Mouse (Mus musculus) mammary gland, adult 2 months (tissue): ENCODE measurements around the gene Lmtk3. TPM values are rescaled to one million over a fixed set of nuclear protein-coding genes. Genes with fewer than 3 reads are reported as not detected.

Experiments used
- polyA plus RNA-seq: library from polyadenylated mRNA; depleted of rRNA; stranded (reverse); fragments of >200 nt; gene quantifications from 2 replicates; pipeline ENCODE4 v1.2.3, GENCODE M21; 2012; ENCODE audit warnings: low replicate concordance; rRNA removed

Lmtk3 gene
- 3.9 and 7.3 TPM in 2 replicates for polyA plus RNA-seq

DNA sequence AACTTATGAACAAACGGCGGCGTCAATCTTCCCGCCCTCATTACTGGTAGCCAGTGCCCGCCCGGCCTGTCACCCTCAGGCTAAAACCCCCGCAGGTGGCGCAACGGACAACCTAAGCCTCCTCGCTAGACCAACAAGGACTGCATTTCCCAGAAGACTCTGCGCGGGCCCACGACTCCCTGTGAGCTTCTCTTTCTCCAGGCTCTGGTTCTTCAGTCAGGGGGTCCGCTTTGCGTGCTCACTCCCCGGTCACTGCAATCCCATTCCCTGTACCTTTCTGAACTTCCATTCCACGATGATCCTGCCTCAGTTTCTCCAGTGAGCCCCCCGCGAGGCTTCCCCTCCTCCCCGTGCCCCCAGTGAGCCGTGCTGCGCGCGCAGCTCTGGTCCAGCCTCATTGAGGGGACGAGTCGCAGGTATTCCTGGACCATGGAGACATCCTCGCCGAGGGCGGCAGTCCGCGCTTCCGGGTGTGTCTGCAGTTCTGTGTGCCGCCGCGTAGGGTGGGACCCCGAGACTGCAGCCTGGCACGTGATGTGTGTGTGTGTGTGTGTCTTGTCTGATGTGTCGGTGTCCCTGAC lies at the start of gene Lmtk3:
Lmtk3 (plus strand) TSS at position 228 of the 581 bp plus-strand sequence.

DNA sequence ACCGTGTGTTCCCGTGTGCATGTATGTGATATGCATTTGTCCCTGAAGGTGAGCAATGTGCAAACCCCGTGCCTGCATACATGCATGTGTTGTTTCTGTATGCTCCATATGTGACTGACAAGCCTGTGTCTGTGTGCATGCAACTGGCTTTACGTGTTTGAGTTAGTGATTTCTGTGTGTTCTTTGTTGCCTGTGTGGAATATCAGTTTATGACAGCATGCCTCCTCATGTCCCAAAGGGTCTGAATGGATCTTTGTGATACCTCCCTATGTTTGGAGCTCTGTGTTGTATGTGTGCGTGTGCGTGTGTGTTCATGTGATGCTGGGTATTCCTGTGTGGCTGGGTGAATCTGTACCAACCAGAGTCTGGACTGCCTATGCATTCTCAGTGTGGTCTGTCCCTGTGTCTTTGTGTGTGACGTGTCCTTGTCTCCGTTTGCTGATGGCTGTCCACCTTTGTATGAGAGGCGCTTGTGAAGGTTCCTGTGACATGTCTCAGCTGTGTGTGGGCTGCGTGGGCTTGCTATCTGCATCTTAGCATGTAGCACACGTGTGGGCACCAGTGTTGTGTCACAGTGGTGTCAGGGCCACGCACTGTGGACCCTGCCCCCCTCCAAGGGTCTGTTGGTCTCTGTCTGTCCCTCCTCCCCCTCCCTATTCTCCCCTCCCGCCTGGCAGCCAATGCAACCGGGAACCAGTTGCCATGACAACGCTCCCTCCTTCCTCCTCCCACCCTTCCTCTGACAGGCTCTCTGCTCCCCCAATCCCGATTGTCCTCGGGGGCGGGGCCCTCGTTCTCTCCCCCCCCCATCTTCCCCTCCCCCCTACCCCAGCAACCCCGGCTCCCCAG lies 1.2 kb downstream of the Lmtk3 start, which contains the start of gene Sult2b1:
Sult2b1 (minus strand) TSS at position 146 of the 849 bp plus-strand sequence.

GRCm38 (mm10) chr7:45813787-45814779 lies 30.5 kb downstream of the Lmtk3 start, which contains the start of gene Cyth2:
Gene Cyth2, minus strand, starts transcription at chr7:45814581.

GRCm38 (mm10) chr7:45824598-45824997 lies 41.1 kb downstream of the Lmtk3 start, which contains the start of gene Kcnj14:
Gene Kcnj14, minus strand, starts transcription at chr7:45824782.

DNA sequence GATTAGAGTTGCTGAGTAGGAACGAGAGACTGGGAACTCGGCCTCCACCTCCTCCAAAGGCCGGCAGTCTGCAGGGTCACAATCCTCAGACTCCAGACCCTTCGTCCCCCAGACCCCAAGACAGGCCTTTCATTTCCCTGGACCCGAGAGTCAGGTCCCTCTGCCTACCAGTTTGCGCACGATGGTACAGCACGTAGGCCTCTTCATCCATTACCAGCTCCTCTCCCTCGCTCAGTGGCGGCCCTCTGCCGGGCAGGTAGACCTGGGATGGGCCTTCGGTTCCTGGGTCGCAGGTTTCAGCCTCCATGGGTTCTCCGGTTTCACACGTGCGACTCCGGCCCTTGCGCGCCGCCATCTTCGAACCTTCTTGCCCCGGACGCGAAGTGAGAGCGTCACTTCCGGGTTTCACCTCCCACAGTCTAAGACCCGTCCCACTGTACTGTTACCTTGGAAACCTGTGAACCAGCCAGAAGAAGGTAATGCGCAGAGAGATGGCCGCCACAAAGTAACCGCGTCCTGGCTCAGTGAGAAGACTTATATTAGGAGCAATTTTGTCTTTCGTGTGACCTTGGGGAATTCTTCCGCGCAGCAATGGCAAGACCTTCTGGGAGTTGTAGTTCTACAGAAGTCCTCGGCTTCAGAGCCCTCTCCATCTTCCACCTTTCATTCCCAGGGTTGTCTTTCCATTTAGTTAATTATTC lies 47.0 kb downstream of the Lmtk3 start, which contains the start of gene Grwd1:
Grwd1 (minus strand) TSS at position 518 of the 701 bp plus-strand sequence.

Other genes starting within 250 kb of the Lmtk3 start
- gene Hsd17b14, start 228.8 kb upstream of the Lmtk3 start, polyA plus RNA-seq: 4.9 and 5.8 TPM in 2 replicates
- 142 and 145 TPM in 2 replicates for gene Bcat2, start 213.6 kb upstream of the Lmtk3 start, polyA plus RNA-seq
- 0.67 and 0.88 TPM in 2 replicates for gene Fgf21, start 168.2 kb upstream of the Lmtk3 start, polyA plus RNA-seq
- gene Fut1, start 166.4 kb upstream of the Lmtk3 start, polyA plus RNA-seq: 0.12 and 0.72 TPM in 2 replicates
- 0.49 and 0.54 TPM in 2 replicates for gene Izumo1, start 161.9 kb upstream of the Lmtk3 start, polyA plus RNA-seq
- gene Rasip1, start 156.2 kb upstream of the Lmtk3 start, polyA plus RNA-seq: 32.4 and 54.6 TPM in 2 replicates
- 5.6 and 22.3 TPM in 2 replicates for gene Mamstr, start 143.8 kb upstream of the Lmtk3 start, polyA plus RNA-seq
- gene Fut2, start 117.3 kb upstream of the Lmtk3 start, polyA plus RNA-seq: 0.16 and 1.4 TPM in 2 replicates
- 0.72 and 2.4 TPM in 2 replicates for gene Ntn5, start 99.7 kb upstream of the Lmtk3 start, polyA plus RNA-seq
- 0.72 and 0.76 TPM in 2 replicates for gene Sec1, start 89.3 kb upstream of the Lmtk3 start, polyA plus RNA-seq
- gene Car11, start 83.9 kb upstream of the Lmtk3 start, polyA plus RNA-seq: 14.2 and 17.5 TPM in 2 replicates
- 57.0 and 110 TPM in 2 replicates for gene Dbp, start 78.7 kb upstream of the Lmtk3 start, polyA plus RNA-seq
- 1,150 and 1,812 TPM in 2 replicates for gene Rpl18, start 68.3 kb upstream of the Lmtk3 start, polyA plus RNA-seq
- 50.2 and 90.3 TPM in 2 replicates for gene Sphk2, start 65.7 kb upstream of the Lmtk3 start, polyA plus RNA-seq
- 1.9 and 3.4 TPM in 2 replicates for gene Fam83e, start 62.5 kb upstream of the Lmtk3 start, polyA plus RNA-seq
- 0.29 and 0.37 TPM in 2 replicates for gene Spaca4, start 57.9 kb upstream of the Lmtk3 start, polyA plus RNA-seq
- gene Sult2b1, start 931 bp downstream of the Lmtk3 start, polyA plus RNA-seq: 2.4 and 4.2 TPM in 2 replicates
- 30.1 and 42.3 TPM in 2 replicates for gene Cyth2, start 30.8 kb downstream of the Lmtk3 start, polyA plus RNA-seq
- 4.8 and 9.6 TPM in 2 replicates for gene Kcnj14, start 41.0 kb downstream of the Lmtk3 start, polyA plus RNA-seq
- 14.9 and 20.4 TPM in 2 replicates for gene Grwd1, start 47.2 kb downstream of the Lmtk3 start, polyA plus RNA-seq
- gene Kdelr1, start 89.0 kb downstream of the Lmtk3 start, polyA plus RNA-seq: 193 and 506 TPM in 2 replicates
- 1.3 and 3.6 TPM in 2 replicates for gene Grin2d, start 94.6 kb downstream of the Lmtk3 start, polyA plus RNA-seq
- gene Syngr4, start 113.0 kb downstream of the Lmtk3 start, polyA plus RNA-seq: 0.26 TPM in 1 of 2 replicates, not detected in the other
- 138 and 156 TPM in 2 replicates for gene Tmem143, start 113.2 kb downstream of the Lmtk3 start, polyA plus RNA-seq
- gene Emp3, start 137.7 kb downstream of the Lmtk3 start, polyA plus RNA-seq: 335 and 341 TPM in 2 replicates
- 2.7 and 4.8 TPM in 2 replicates for gene Ccdc114, start 140.3 kb downstream of the Lmtk3 start, polyA plus RNA-seq
- 0.24 and 0.51 TPM in 2 replicates for gene Abcc6, start 246.6 kb downstream of the Lmtk3 start, polyA plus RNA-seq
- 30.0 and 41.1 TPM in 2 replicates for gene Nomo1, start 250.0 kb downstream of the Lmtk3 start, polyA plus RNA-seq